Mouse (Mus musculus) lung, postnatal 4 days (tissue): ENCODE results near the gene Apoc4.

ENCODE experiments used
- DNase-seq, 2 experiments: peaks; one replicate each; pipeline ENCODE4 v3.0.0; 2021

Gene Apoc4

GRCm38 (mm10) chr7:19628192-19628535 is 53.1 kb downstream of the Apoc4 start:
- DNase-seq: no peak
